Mouse (Mus musculus): Measurements from ENCODE around the gene Pnrc2.

The Pnrc2 gene

DNA sequence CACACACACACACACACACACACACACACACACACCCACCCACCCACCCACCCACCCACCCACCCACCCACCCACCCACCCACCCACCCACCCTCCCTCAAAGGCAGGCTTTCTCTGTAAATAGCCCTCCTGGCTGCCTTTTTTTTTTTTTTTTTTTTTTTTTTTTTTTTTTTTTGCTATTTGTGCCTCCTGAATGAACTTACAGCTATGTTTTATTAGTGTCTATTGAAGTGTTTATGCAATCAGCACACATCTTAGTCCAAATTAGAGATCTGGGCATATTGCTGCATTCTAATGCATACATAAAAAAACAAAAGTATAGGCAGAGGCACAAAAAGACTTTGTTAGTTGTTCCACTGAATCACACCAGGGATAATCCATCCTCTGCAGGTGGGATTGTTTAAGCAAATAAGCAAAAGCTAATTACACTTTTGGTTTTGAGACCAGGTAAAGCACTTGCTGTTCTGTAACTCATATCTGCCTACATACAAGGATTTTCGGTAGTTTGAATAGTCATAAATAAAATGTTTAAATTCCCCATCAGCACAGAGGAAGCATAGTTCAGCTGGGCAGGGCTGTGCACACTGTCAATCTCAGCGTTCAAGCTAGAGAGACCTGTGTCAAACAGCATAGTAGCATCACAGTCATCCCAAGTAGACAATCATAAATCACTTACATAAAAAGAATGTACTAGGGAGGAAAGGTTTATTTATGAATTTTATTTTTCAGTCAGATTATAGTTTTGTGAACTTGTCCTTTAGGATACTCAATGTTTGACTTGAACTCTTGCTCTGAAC, 3.2 kb downstream of the Pnrc2 start:
- DNase-seq (ENCODE audit: low spot score) = no peak

DNA sequence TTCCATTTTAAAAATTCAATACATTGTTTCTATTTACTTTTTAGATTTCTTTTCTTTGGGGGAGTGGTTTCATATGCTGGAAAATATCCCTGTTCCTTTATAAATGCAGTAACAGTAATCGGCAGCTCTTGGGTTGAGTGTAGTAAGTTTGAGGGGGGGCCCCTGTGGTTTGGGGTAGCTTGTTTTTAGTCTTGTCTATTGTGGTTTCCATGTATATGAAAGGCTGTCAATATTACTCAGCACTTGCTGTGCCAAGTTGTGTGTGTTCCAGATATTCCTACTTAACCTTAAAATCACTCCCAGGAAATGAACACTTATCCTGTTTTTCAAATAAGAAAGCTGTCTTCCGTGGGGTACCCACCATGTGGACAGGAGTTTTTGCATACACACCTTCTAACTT, 4.7 kb downstream of the Pnrc2 start:
- DNase-seq (ENCODE audit: low spot score) = no peak

DNA sequence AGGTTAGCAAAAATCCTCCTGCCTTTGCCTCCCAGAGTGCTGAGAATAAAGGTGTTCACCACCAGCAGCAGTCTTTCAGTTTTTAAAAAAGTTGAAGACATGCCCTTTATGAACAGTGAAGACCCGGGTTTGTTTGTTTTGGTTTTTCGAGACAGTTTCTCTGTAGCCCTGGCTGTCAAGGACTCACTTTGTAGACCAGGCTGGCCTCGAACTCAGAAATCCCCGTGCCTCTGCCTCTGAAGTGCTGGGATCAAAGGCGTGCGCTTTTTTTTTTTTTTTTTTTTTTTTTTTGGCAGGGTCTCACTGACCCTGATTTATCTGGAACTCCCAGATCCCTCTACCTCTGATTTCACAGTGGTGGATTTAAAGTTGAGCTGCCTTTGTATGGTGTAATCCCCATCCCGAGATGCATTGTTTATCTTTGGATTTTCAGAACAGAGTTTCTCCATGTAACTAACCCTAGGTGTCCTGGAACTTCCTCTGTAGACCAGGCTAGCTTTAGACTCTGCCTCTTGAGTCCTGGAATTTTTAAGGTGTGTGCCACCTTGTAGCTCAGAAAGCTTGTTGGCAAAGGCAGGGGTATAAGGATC, 16.0 kb downstream of the Pnrc2 start:
- no peak for DNase-seq (ENCODE audit: low spot score)

DNA sequence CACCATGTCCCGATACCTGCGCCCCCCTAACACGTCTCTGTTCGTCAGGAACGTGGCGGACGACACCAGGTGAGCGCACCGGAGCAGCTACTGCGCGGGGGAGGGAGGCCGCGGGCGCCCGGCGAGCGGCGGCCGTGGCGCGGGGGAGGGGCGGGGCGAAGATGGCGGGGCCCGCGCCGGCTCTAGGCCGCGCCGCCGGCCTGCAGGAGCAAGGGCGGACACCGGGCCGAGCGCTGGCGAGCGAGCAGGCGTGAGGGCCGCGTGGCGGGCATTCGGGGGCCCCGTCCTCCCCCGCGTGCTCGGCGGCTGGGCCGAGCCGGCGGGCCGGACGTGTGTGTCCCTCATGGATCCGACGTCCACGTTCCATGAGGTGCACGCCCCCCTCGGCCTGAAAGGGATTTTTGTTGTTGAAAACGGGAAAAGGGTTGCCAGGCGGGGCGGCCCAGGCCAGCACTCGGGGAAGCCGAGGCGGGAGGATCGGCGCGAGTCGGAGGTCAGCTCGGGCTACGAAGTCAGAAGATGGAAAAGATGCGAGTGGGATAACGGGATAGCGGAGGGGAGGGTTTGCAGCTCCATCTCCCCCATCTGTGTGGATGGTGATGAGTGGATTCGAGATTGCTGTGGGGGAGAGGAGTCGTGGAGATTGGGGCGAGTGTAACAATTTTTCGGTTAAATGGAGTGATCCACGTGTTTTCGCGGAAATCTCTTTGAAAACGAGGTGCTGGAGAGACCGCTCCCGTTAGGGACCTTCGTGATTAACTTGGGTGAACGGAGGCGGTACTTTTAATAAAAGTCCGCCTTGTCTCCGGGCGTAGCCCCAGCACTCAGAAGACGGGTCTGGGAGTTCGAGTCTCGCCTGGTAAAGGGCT, 17.2 kb downstream of the Pnrc2 start:
- no peak for DNase-seq (ENCODE audit: low spot score)

DNA sequence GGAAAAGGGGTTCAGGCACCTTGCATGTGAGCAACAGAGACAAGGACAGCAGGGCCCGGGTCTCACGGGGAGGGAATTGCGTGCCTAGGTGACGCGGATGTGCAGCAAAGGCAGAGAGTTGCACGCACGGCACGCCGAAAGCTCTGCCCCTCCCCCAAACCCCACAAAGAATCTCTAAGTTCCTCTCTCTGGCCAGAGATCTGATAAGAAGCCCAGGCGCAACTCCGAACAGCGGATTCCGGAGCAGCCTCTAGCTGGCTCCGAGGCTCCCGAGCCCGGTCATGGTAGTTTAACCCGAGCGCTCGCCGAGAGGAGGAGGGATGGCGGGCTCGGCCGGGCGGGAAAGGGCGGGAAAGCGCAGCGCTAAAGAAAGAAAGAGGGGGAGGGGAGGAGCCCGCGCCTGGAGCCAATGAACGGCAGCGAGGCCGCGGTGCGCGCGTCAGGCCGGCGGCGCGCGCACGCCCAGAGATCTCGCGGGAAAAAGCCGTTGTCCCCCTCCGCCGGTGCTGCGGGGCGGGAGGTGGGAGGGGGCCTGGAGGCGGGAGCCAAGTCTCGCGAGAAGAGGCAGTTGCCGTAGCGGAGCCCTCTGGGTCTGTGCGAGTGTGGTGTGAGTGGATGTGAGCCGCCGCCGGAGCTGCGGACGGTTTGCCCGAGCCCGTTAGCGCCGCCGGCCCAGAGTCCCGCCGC, 18.0 kb downstream of the Pnrc2 start, which contains the start of gene Srsf10:
Gene Srsf10 (plus strand): TSS at position 212 of the 687 bp plus-strand sequence.
- DNase-seq (ENCODE audit: low spot score) = peak; percentile 92

DNA sequence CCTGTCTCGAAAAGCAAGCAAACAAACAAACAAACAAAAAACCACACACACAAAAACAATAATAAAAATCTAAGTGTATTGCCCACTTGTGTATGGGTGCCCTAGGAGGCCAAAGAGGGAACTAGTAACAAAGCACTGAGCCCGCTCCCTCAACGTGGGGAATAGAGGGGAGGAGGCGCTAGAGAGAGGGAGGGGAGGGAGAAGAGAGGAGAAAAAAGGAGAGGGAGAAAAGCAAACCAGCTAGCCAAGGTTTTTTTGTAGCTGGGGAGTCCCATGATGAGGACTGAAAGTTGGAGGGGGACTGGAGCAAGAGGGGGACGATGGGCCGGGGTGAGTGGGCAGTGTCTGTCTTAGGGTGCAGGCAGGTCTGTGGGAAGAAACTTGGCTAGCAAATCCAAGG, 18.6 kb downstream of the Pnrc2 start:
- no peak for DNase-seq (ENCODE audit: low spot score)

DNA sequence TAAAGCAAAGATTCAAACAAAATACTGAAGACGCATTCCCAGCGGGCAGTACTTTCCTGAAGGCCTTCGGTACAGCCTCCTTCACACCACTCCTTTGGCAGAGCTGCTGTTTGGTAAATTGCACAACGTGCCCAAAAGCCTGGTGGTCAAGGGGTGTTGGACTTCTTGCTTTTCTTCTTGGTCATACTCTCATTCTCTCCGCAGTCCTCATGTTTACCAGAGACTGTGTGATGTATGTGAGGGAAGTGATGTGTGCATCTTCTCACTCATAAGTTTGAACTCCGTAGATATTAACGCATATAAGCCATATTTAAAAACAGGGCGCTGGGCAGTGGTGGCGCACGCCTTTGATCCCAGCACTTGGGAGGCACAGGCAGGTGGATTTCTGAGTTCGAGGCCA, 19.0 kb downstream of the Pnrc2 start:
- no peak for DNase-seq (ENCODE audit: low spot score)

DNA sequence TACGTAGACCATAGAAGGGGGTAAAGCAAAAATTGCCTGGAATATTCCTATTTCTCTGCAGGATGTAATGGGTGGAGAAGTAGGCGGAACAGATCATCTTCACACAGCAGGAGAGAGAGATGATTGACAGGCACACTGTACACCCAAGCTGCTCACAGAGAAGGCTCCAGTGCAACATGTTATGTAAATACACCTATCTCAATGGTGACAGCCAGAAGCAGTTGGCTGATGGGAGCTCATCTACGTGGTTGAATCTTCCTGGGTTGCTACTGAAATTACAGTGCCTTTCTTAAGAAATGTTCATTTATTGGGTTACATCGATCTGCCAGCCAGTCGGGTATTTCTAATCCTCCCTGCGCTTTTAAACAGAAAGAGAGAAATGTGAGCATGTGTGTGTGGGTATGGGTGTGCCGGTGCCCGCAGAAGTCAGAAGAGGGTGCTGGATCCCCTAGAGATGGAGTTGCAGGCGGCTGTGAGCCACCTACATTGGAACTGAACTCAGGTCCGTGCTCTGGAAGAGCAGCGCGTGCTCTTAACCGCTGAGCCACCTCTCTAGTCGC, 19.6 kb downstream of the Pnrc2 start:
- DNase-seq (ENCODE audit: low spot score) = no peak

DNA sequence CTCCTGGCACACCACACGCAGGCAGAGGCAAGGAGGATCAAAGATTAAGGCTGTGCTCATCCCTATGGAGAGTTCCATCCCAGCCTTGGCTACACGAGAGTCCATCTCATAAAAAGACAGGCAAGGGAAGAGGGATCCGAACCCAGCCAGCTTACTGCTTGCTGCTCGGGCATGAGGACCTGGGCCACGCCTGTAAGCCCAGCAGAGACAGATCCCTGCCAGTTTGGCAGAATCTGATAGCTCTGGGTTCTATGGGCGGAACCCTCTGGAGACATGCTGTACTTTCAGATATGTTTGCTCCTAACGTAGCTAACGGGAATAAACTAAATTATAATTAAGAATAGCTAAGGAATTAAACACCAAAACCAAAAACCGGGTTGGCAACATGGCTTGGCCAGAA, 21.7 kb downstream of the Pnrc2 start:
- no peak for DNase-seq (ENCODE audit: low spot score)

DNA sequence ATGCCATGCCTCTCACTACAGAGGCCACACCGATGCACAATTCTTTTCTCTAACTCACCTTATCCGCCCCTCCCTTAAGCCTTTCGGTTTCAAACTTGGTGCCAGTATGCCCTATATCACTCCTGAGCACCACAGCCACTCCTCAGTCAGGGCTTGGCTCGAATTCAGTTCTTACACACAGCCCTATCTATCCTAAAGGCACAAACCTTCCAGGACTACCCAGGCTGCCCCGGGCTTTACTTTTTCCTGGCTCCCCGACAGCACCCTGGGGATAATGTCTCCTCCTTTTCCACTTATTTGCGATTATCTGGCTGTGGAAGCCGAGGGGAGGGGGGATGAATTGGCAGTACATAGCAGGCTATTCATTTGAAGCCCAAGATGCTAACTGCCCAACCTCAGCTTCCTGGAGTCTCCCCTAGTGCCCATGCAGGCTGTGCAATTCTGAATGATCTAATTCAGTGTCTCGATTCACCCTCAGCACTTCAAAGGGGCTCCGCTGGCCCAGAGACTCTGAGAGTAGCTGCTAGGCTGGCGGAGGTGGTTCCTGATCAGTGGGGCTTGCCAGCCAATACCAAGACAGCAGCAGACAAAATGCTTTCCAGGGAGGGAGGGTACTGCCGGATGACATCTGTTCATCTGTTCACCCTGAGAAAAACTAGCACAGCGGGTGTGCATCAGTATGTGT, 23.1 kb downstream of the Pnrc2 start:
- no peak for DNase-seq (ENCODE audit: low spot score)

DNA sequence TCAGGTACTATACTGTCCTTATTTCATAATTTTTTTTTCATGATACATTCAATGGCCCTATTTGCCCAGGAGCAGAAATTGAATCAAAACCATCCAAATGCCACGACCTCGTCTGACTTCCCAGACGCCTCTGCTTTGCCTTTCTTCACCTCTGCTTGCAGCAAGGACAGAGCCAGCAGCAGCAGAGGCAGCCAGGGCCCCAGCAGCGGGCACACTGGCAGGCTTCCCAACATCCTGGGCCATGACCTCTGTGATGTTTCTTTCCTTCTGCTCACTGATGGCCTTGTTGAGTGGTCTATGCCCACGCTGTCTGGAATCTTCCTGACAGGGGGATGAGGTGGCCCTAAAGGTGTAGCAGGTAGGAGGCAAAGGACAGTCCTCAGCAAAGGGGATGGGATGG, 26.1 kb downstream of the Pnrc2 start:
- DNase-seq (ENCODE audit: low spot score) = no peak

DNA sequence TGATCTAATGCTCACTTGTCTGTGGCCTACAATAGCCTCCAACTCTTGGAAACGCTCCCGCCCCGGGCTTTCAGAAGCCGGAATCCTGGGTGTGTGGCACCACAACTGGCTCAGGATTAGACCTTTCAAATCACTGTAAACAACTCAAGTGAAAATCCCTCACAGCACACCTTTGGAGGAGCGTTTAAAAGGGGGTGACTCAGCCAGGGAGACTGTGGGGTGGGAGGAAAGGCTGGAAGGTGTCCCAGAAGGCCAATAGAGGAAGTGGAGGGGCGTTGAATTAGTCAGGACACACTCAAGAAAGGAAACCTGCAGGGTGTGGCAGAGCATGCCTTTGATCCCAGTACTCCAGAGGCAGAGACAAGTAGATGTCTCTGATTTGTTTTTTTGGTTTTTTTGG, 29.2 kb downstream of the Pnrc2 start:
- no peak for DNase-seq (ENCODE audit: low spot score)

DNA sequence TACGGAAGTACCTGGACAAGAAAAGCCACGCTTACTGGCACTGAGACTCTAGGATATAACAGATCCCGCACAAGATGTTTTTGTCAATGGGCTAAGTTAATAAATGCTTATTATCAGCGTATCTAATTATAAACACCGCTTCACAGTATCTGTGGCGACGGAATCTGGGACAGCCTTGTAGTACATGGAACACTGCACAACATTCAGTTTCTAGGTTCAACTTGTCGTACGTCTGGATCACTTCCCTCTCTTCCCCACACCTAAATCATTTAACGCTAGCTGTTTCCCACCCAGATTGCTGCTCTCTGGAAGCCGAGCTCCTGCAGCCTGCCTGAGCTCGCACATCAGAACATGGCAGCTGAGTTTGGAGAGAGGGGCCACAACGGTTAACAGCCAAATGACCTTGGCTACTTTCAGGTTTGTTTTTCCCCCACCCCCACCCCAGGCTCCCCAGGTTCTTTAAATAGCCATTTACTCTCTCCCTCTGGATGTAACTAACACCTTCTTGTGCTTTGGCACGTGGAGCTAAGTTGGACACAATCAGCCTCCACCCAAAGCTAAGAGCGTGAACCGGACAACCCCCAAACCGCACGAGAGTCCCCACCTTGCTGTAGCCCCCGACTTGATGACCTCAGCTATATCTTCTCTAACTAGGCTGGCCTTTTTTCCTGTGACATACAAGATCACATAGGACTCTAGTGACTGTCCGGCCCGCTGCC, 34.2 kb downstream of the Pnrc2 start:
- no peak for DNase-seq (ENCODE audit: low spot score)

DNA sequence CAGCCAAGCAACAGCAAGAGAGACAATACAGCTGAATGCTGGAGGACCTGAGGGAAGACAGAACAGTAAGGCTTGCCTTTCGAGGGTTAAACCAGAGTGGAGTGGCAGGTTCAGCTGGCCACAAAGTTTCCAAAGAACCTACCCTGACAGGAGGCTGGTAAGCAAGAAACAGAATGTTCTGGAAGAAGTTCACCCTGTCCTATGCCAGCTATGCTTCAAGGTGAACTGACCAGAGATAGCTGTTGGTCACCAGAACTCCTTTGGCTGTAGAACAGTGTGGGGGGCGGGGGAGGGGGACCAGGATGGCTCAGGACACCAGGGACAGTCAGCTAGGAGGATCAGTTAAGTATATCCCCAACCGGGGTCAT, 34.7 kb downstream of the Pnrc2 start:
- no peak for DNase-seq (ENCODE audit: low spot score)

DNA sequence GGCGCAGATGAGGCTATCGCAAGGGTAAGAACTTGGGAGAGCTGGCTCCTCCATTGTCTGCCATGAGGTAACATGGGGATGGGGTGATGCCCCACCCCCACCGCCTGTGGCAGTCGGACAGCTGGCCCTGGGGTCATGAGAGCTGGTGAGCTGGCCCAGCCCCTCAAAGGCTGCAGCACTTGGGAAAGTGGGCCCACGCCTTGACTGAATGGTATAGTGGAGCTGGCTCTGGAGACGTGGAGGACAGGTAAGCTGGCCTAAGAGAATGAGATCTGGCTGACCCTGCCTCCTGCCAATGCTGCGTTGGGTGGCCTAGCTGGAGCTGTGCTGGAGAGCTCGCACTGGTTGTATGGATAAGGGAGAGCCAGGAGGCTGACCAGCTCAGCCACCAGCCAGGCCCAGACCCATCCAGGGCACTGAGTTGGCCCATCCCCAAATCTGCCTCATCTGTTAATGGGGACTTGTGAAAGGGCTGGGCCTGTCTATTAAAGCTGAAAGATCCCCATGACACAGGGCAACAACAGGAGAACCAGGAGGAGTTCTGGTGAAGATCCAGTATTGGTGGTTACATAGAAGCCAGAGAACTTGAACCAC, 39.4 kb downstream of the Pnrc2 start:
- DNase-seq (ENCODE audit: low spot score) = no peak

DNA sequence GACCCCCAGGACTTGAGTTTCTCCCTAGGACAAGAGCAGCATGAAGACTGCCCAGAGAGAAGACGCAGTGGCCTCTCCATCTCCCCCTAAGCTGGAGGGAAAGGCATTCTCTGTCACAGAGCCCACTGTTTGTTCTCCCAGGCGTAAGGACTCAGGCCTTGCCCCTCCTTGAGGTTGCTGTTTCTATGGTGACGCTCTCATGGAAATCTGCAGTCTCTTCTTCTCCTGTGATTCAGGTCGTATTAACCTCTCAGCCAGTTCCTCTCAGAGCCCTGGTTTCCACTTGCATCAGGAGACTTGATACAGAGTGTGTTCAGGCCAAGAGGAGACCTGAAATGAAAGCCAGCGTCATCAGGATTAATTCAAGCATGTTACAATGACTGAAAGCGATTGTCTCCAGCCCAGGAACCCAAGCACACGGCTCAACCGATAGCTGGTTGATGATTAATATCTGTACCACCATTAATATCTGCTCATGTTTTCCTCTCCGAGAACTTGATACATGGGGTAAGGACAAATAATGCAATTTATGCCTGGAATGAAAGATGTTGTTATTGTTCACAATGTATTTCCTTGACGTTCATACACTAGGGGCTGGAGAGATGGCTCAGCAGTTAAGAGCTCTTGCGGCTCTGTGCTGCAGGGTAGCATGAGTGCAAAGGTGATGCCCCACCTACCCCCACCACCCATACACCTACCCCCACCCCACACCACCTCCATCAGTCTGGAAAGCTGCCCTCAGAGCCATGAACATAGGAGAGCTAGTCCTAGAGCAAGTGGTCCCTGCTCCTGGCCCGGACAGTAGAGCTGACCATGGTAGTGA, 40.1 kb downstream of the Pnrc2 start:
- no peak for DNase-seq (ENCODE audit: low spot score)

DNA sequence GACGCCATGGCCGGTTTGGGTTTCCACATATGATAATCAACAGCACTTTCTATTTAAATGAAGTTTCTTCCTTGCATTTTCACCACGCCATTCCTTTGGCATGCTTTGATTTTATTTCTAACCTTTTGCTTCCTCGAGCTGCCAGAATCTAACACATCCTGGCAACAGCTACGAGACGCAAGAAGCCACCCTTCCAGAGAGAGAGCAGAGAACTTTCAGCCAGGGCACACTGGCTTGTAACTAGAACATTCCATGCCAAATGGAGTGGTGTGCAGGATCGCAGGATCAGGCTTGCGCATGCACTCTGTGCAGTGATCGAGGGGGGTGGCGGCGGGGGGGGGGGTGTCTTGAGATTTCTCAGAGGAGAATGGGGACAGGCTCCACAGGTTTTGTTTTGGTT, 41.6 kb downstream of the Pnrc2 start:
- DNase-seq (ENCODE audit: low spot score) = no peak

DNA sequence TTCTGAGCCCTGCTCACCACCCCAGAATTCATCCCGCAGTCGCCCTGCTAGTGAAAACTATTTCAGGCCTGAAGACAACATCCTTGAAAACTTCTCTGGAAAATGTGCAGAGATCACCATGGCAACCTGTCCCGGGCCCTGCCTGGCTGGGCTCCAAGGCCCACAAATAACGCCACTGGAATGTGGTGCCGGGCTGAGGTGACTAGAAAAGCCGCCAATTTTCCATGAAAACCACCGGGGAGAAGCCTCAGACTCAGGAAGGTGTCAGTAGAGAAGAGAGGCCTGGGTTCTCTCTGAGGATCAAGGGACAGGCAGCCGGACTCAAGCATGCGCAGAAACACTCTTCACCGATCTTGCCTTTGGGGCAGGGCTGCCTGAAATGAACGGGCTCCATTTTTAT, 45.2 kb downstream of the Pnrc2 start:
- peak; percentile 58 for DNase-seq (ENCODE audit: low spot score)

DNA sequence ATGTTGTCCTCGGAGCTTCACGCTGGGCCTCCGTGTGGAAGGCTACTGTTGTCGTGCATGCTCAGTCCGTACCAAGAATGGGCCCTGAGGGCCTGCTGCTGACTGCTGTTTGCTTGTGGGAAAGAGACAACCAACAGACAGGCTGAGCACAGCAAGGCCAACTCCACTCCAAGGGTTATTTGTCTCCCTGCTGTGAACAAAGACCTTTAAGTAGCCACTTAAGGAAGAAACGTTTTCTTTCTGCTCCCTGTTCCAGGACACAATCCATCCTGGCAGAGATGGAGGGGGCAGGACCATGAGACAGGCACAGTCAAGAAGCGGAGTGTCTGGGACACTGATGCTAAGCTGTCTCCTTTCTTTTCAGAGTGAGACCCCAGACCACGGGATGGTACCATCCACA, 49.4 kb downstream of the Pnrc2 start:
- no peak for DNase-seq (ENCODE audit: low spot score)

DNA sequence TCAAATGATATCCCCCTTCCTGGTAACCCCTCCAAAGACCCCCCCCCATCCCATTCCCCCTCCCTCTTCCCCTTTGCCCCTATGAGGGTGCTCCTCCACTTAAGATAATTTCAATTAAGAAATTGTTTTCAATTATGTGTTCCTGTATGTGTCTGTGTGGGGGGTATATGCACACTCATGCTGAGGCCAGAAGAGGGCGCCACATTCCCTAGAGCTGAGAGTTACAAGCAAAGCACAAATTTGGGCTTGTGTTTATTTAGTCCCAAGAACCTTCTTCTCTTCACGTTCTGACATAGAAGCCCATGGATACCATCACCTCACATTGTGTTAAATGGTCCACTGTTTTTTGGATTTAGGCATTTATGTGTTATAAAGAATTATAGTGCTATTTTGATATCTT, 50.4 kb downstream of the Pnrc2 start:
- DNase-seq (ENCODE audit: low spot score) = no peak

Data from left cerebral cortex, adult 11 months (tissue).